Mouse (Mus musculus) gonadal fat pad, adult 2 months (tissue): ENCODE results near the gene Tmem47. TPM values are rescaled to one million over a fixed set of nuclear protein-coding genes. Genes with fewer than 3 reads are reported as not detected.

Experiments
- DNase-seq: peaks from one replicate; pipeline ENCODE4 v3.0.0-alpha.2; 2012; ENCODE audit warnings: low read depth
- polyA plus RNA-seq: library from polyadenylated mRNA; depleted of rRNA; stranded (reverse); fragments of >200 nt; gene quantifications from 2 replicates; pipeline ENCODE4 v1.2.3, GENCODE M21; 2012; rRNA removed

The Tmem47 gene
- polyA plus RNA-seq: 6.9 and 7.5 TPM in 2 replicates

- DNase-seq: no peak
Observed at GRCm38 (mm10) chrX:81070210-81070803, at the start of gene Tmem47. Gene Tmem47 (plus strand): TSS chrX:81070698.

- no peak for DNase-seq
Observed at GRCm38 (mm10) chrX:81070804-81071461, 435 bp downstream of the Tmem47 start.

- DNase-seq: no peak
Observed at GRCm38 (mm10) chrX:81071746-81072640, 1.5 kb downstream of the Tmem47 start.

GRCm38 (mm10) chrX:81072651-81073050 is 2.2 kb downstream of the Tmem47 start:
- DNase-seq: no peak

- DNase-seq: no peak
Observed at GRCm38 (mm10) chrX:81073834-81074233, 3.3 kb downstream of the Tmem47 start.

- DNase-seq: no peak
Observed at GRCm38 (mm10) chrX:81078522-81078921, 8.0 kb downstream of the Tmem47 start.

GRCm38 (mm10) chrX:81080996-81081395 is 10.5 kb downstream of the Tmem47 start:
- no peak for DNase-seq

GRCm38 (mm10) chrX:81085025-81085752 is 14.7 kb downstream of the Tmem47 start:
- no peak for DNase-seq

GRCm38 (mm10) chrX:81147416-81147815 is 76.9 kb downstream of the Tmem47 start:
- DNase-seq: no peak
